ENCODE assay signal across 14 mouse cellular contexts in the genomic region with DNA sequence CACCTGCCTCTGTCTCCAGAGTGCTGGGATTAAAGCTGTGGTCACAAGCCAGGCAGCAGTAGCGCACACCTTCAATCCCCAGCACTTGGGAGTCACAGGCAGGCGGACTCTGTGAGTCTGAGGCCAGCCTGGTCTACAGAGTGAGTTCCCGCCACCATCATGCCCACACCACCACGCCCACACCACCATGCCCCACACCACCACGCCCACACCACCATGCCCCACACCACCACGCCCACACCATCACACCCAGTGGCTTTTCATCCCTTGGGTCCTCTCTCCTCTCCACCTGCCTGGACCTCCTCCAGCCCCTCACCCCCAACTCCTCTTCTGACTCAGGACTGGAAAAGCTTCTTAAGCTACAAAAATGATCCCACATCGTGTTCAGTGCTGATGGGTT.
"Had no signal": no experiment of that assay in that cellular context is flagged by ENCODE, and none has a peak within 500 bp of the region (broad histone marks: within the 10 kb centered on the region; RNA-seq: fewer than 3 reads in every experiment).

No protein-coding gene starts in this region.

- H3K36me3 ChIP-seq: limb, embryonic 13.5 days; midbrain, embryonic 12.5 days; neural tube, embryonic 13.5 days; stomach, embryonic 15.5 days had no signal

- H3K4me3 ChIP-seq: layer of hippocampus, adult 2 months; limb, embryonic 13.5 days; midbrain, embryonic 12.5 days; neural tube, embryonic 13.5 days; stomach, embryonic 15.5 days had no signal

- DNase-seq: kidney, adult 8-10 months; kidney, postnatal 4 days; left cerebral cortex, postnatal 4 days; lung, adult 18-20 months; right cerebral cortex, postnatal 14 days; thymus, postnatal 36 days had no signal

- H3K4me2 ChIP-seq: limb, embryonic 13.5 days; liver, embryonic 11.5 days; midbrain, embryonic 12.5 days; neural tube, embryonic 13.5 days; stomach, embryonic 15.5 days had no signal

- ATAC-seq: intestine, postnatal 0 days; midbrain, embryonic 16.5 days had no signal

- H3K9ac ChIP-seq: limb, embryonic 13.5 days; midbrain, embryonic 12.5 days; neural tube, embryonic 13.5 days; stomach, embryonic 15.5 days had no signal

- H3K9me3 ChIP-seq: limb, embryonic 13.5 days; midbrain, embryonic 12.5 days; neural tube, embryonic 13.5 days; stomach, embryonic 15.5 days had no signal

- H3K27ac ChIP-seq: layer of hippocampus, adult 2 months; limb, embryonic 13.5 days; midbrain, embryonic 12.5 days; neural tube, embryonic 13.5 days; stomach, embryonic 15.5 days had no signal

- H3K27me3 ChIP-seq: limb, embryonic 13.5 days; midbrain, embryonic 12.5 days; neural tube, embryonic 13.5 days; stomach, embryonic 15.5 days had no signal
